Mouse (Mus musculus) activated CD4-positive, CD25-positive, alpha-beta regulatory T cell (primary cell): ENCODE measurements around the gene Cib4. TPM values are rescaled to one million over a fixed set of nuclear protein-coding genes. Genes with fewer than 3 reads are reported as not detected.

Experiments used
- polyA plus RNA-seq, 2 experiments: library from polyadenylated mRNA; unstranded; fragments of 100-300 nt; shearing (Covaris generic); gene quantifications; one replicate each; pipeline ENCODE4 v1.2.1; 2017

Gene Cib4
- not detected for polyA plus RNA-seq

DNA sequence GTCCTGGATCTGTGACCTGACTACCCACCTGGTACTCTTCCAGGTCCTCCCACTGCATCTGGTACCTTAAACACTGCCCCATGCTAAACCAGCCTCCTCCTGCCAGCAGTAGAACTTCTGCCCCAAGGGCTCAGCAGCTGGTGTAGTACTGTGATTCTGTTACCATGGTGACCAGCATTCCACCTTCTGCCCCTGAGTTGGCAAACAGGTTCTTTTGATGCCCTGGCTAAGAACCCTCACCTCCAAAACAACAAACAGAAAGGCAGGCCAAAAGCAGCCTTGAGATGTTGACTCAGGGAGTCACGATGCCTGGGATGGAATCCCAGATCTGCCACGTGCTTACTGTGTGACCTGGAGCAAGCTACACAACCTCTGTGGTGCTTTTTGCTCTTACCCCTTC is at the start of gene Cib4:
TSS of gene Cib4 (minus strand) at position 139 of the 400 bp plus-strand sequence.

DNA sequence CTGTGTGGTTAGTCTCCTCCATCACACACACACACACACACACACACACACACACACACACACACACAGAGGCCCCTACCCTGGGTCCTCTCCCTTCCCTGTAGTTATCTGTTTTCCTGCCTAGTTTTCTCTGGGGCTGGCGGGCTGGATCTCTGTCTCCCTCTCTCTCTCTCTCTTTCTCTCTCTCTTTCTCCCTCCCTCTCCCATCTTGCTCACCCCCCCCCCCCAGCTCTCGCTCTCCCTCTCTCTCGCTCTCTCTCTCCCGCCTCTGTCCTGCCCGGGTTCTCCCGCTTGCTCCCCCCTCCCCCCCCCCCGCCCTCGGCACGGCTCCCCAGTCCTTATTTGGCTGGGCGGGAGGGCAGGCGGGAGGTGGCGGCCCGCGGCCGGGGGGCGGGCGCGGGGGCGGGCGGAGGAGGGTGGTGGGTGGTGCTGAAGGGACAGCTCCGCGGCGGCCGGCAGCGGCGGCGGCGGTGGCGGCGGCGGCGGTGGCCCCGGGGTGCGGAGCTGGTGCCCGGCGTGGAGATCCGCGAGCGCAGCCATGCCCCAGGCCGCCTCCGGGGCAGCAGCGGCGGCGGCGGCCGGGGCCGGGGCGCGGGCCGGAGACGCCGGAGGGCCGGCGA is 42.2 kb upstream of the Cib4 start, which contains the start of gene Kcnk3:
TSS of gene Kcnk3 (plus strand) at position 490 of the 620 bp plus-strand sequence.

DNA sequence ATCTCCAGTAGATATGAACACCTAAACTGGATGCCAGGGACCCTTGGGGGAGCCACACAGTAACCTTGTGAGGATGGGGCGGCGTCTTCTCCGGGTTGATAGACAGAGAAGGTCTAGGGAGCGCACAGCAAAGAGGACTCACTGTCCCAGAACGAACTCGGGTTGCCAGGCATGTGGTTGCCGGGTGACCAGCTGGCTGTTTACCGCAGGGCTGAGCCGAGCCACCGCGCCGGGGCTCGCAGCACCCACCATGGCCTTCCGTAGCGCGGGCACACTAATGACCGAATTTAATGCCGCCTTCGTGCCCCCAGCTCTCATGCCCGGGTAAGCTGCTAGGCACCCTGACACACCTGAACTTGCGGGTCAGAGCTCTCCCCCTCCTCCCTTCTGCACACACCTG is 79.8 kb downstream of the Cib4 start, which contains the start of gene 1700001C02Rik:
TSS of gene 1700001C02Rik (plus strand) at position 187 of the 400 bp plus-strand sequence.

DNA sequence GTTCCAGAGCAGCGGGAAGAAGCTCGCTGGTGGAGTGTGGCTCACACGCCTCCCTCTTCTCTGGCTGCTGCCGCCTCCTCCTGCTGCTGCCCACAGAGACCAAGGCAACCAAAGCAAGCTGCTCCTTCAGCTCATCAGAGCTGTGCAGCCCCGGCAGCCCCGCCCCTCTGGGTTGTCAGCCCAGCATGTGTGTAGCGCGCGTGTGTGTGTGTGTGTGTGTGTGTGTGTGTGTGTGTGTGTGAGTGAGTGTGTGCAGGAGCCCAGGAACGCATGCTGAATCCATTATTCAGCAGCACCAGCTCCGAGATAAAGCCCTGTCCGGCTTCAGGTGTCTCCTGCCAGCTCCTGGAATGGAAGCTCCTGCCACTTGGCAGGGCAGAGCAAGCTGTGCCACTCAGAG is 83.8 kb downstream of the Cib4 start, which contains the start of gene Otof:
TSS of gene Otof (minus strand) at position 112 of the 400 bp plus-strand sequence.

Other genes with a start within 250 kb of the Cib4 start
- gene Otof, start 83.9 kb downstream of the Cib4 start, polyA plus RNA-seq: not detected
- not detected for gene 1700001C02Rik, start 79.8 kb downstream of the Cib4 start, polyA plus RNA-seq
- under 1 TPM; 0.06 to 0.21 TPM for gene Kcnk3, start 42.3 kb upstream of the Cib4 start, polyA plus RNA-seq
- gene Slc35f6, start 102.1 kb upstream of the Cib4 start, polyA plus RNA-seq: 10 to 100 TPM; 21.2 to 29.5 TPM
- gene Cenpa, start 120.9 kb upstream of the Cib4 start, polyA plus RNA-seq: 100 to 1,000 TPM; 100 to 146 TPM
- gene Dpysl5, start 165.7 kb upstream of the Cib4 start, polyA plus RNA-seq: under 1 TPM in 1 of 2 experiments, not detected in 1; 0.34 TPM